Mouse (Mus musculus) heart, postnatal 0 days (tissue): ENCODE measurements around the gene Atrn.

Experiments
- CTCF ChIP-seq: IDR thresholded peaks from 2 replicates; pipeline ENCODE4 v1.5.1; 2016; ENCODE audit warnings: antibody characterized with exemption, control low read depth, low read depth
- EP300 ChIP-seq: IDR thresholded peaks from 2 replicates; pipeline ENCODE4 v1.6.1; 2016; ENCODE audit warnings: antibody characterized with exemption, low read depth

GRCm38 (mm10) chr2:130992818-130993217 lies 86.5 kb downstream of the Atrn start:
- no peak for TF ChIP-seq EP300
- no peak for TF ChIP-seq CTCF
